7 mouse cellular contexts compared by ENCODE assay signal in genomic region chr1:78310861-78311341, GRCm38 (mm10). TPM values are rescaled to one million over a fixed set of nuclear protein-coding genes. Genes with fewer than 3 reads are reported as not detected.
DNase-seq lines count a peak whose midpoint lies in the region; ATAC-seq lines count a peak whose summit lies in the region.

No protein-coding gene starts in this region.

- peak; percentile 64 for DNase-seq in ZHBTc4 (ENCODE audit: low read depth, low spot score)
- DNase-seq in cerebellum, postnatal 10 days: peak; percentile 83 to 87
- peak; percentile 31 for DNase-seq in kidney, postnatal 14 days
- DNase-seq in right cerebral cortex, postnatal 25 days: peak; percentile 43
- DNase-seq in spleen, adult 18-20 months: no peak

- 0 out of 2 replicates have a peak, but pooled peaks have one; percentile 21 for ATAC-seq in heart, embryonic 14.5 days (ENCODE audit: insufficient number of reproducible peaks, insufficient read depth, low FRiP score, low read depth)
- peak; percentile 32; the same call in 1 of the 2 replicates for ATAC-seq in lung, embryonic 16.5 days (ENCODE audit: low read depth)

- no peaks in the 10 kb centered on the region for H3K36me3 ChIP-seq in heart, embryonic 14.5 days (ENCODE audit: control insufficient read depth, insufficient read depth, low read length)
- no peaks in the 10 kb centered on the region for H3K36me3 ChIP-seq in lung, embryonic 16.5 days (ENCODE audit: control insufficient read depth, insufficient read depth, low read length)

- 1% methylated on average over 17 of the region's 17 CpGs for WGBS in heart, embryonic 14.5 days
- under 1% methylated on average over 17 of the region's 17 CpGs for WGBS in lung, embryonic 16.5 days

- H3K27me3 ChIP-seq in heart, embryonic 14.5 days (ENCODE audit: control insufficient read depth, insufficient read depth, low read length): peaks cover 56% of the 10 kb centered on the region
- H3K27me3 ChIP-seq in lung, embryonic 16.5 days (ENCODE audit: control insufficient read depth, insufficient read depth, low read depth, low read length): peaks cover 38% of the 10 kb centered on the region

- H3K9ac ChIP-seq in heart, embryonic 14.5 days (ENCODE audit: low read length): no peak overlapping the region
- no peak overlapping the region for H3K9ac ChIP-seq in lung, embryonic 16.5 days (ENCODE audit: low read length)

- H3K9me3 ChIP-seq in heart, embryonic 14.5 days (ENCODE audit: control insufficient read depth, low read length): no peaks in the 10 kb centered on the region
- no peaks in the 10 kb centered on the region for H3K9me3 ChIP-seq in lung, embryonic 16.5 days (ENCODE audit: control insufficient read depth, low read length)

- H3K27ac ChIP-seq in heart, embryonic 14.5 days (replicated peaks in 1 of 2; ENCODE audit: control insufficient read depth in 1 of 2, insufficient read depth in 1 of 2, low read depth in 2 of 2, low read length in 2 of 2): no peak overlapping the region
- no peak overlapping the region for H3K27ac ChIP-seq in lung, embryonic 16.5 days (ENCODE audit: low read length)

- H3K4me2 ChIP-seq in heart, embryonic 14.5 days (ENCODE audit: low read length): peak overlapping the region; percentile 99
- peak overlapping the region; percentile 97 for H3K4me2 ChIP-seq in lung, embryonic 16.5 days (ENCODE audit: low read depth, low read length)

- peaks cover 10 to 15% of the 10 kb centered on the region in 2 experiments; a peak in 3 of 4 replicates for H3K4me1 ChIP-seq in heart, embryonic 14.5 days (ENCODE audit: control insufficient read depth in 2 of 2, insufficient read depth in 2 of 2, low read length in 2 of 2)
- peaks cover 15% of the 10 kb centered on the region for H3K4me1 ChIP-seq in lung, embryonic 16.5 days (replicated peaks; ENCODE audit: control insufficient read depth, insufficient read depth, low read length)

- H3K4me3 ChIP-seq in heart, embryonic 14.5 days (ENCODE audit: control insufficient read depth in 1 of 2, insufficient read depth in 1 of 2, low read depth in 1 of 2, low read length in 2 of 2): peak overlapping the region; percentile 45 to 59
- peak overlapping the region; percentile 57 for H3K4me3 ChIP-seq in lung, embryonic 16.5 days (ENCODE audit: low read length)

RNA-seq across cellular contexts. Expression of gene Sgpp2, which starts 0.8 kb away (rescaled TPM):
- 0.20 and 0.24 TPM in 2 replicates for polyA plus RNA-seq in heart, embryonic 14.5 days (2014; fragmentation: Nextera tagmentation; extraction: Ambion mirVana)
- polyA plus RNA-seq in lung, embryonic 16.5 days (2015; fragmentation: Nextera tagmentation; extraction: Ambion mirVana): 0.95 and 1.1 TPM in 2 replicates

Comparison
In these comparisons a context has a peak if more than half of its experiments do, and no peak if none do; other contexts are left out.
1. DNase-seq: peak in ZHBTc4 (single experiment), cerebellum, postnatal 10 days (2 of 2), kidney, postnatal 14 days (single experiment) and right cerebral cortex, postnatal 25 days (single experiment); none in spleen, adult 18-20 months (0 of 2).